In genomic region chr10:86972503-86972826, GRCm38 (mm10) we compare ENCODE assay signal across 7 mouse cellular contexts. TPM values are rescaled to one million over a fixed set of nuclear protein-coding genes. Genes with fewer than 3 reads are reported as not detected.
DNase-seq lines count a peak whose midpoint lies in the region; ATAC-seq and TF ChIP-seq lines count a peak whose summit lies in the region.

No protein-coding gene starts in this region.

- no peak overlapping the region for H3K27ac ChIP-seq in lung, embryonic 16.5 days (ENCODE audit: low read length)
- no peak overlapping the region for H3K27ac ChIP-seq in forebrain, embryonic 14.5 days (ENCODE audit: low read depth, low read length)
- H3K27ac ChIP-seq in limb, embryonic 10.5 days: no peak overlapping the region
- H3K27ac ChIP-seq in neural tube, embryonic 15.5 days (replicated peaks): no peak overlapping the region
- no peak overlapping the region for H3K27ac ChIP-seq in left cerebral cortex, adult 2 months

- no peak overlapping the region for H3K4me3 ChIP-seq in lung, embryonic 16.5 days (ENCODE audit: low read length)
- H3K4me3 ChIP-seq in lung, adult 2 months (replicated peaks; ENCODE audit: extremely low read depth, low read depth, low read length): no peak overlapping the region
- H3K4me3 ChIP-seq in forebrain, embryonic 14.5 days (ENCODE audit: low read depth, low read length): no peak overlapping the region
- H3K4me3 ChIP-seq in limb, embryonic 10.5 days: 0 out of 2 replicates have a peak overlapping the region, but pooled peaks have one; percentile 26
- H3K4me3 ChIP-seq in neural tube, embryonic 15.5 days (replicated peaks): peak overlapping the region; percentile 29; the same call in 1 of the 2 replicates
- H3K4me3 ChIP-seq in left cerebral cortex, adult 2 months: no peak overlapping the region; the same call in 1 of the 2 replicates

- no peak overlapping the region for H3K9ac ChIP-seq in lung, embryonic 16.5 days (ENCODE audit: low read length)
- peak overlapping the region; percentile 29 for H3K9ac ChIP-seq in forebrain, embryonic 14.5 days (ENCODE audit: low read length)
- H3K9ac ChIP-seq in neural tube, embryonic 15.5 days (replicated peaks): no peak overlapping the region

- no peaks in the 10 kb centered on the region for H3K27me3 ChIP-seq in lung, embryonic 16.5 days (ENCODE audit: control insufficient read depth, insufficient read depth, low read depth, low read length)
- H3K27me3 ChIP-seq in forebrain, embryonic 14.5 days (replicated peaks; ENCODE audit: control insufficient read depth, insufficient read depth, low read length): no peaks in the 10 kb centered on the region
- H3K27me3 ChIP-seq in limb, embryonic 10.5 days (ENCODE audit: low read depth, poor library complexity, severe bottlenecking): no peaks in the 10 kb centered on the region
- H3K27me3 ChIP-seq in neural tube, embryonic 15.5 days (replicated peaks): no peaks in the 10 kb centered on the region

- TF ChIP-seq CTCF in lung, adult 2 months (IDR thresholded peaks at IDR 0.05; ENCODE audit: insufficient read depth, low read length): no peak
- no peak for TF ChIP-seq CTCF in left cerebral cortex, adult 2 months (IDR thresholded peaks at IDR 0.05)

- no peaks in the 10 kb centered on the region for H3K36me3 ChIP-seq in lung, embryonic 16.5 days (ENCODE audit: control insufficient read depth, insufficient read depth, low read length)
- H3K36me3 ChIP-seq in forebrain, embryonic 14.5 days (ENCODE audit: control insufficient read depth, insufficient read depth, low read length): no peaks in the 10 kb centered on the region
- no peaks in the 10 kb centered on the region for H3K36me3 ChIP-seq in limb, embryonic 10.5 days
- H3K36me3 ChIP-seq in neural tube, embryonic 15.5 days: no peaks in the 10 kb centered on the region

- no peak for TF ChIP-seq POLR2A in lung, adult 2 months (IDR thresholded peaks at IDR 0.05; ENCODE audit: borderline replicate concordance, extremely low read depth, low read depth, low read length)

- H3K4me1 ChIP-seq in lung, embryonic 16.5 days (replicated peaks; ENCODE audit: control insufficient read depth, insufficient read depth, low read length): peaks cover 6% of the 10 kb centered on the region; the same call in 1 of the 2 replicates
- no peaks in the 10 kb centered on the region for H3K4me1 ChIP-seq in lung, adult 2 months (ENCODE audit: control insufficient read depth, insufficient read depth, low read length)
- H3K4me1 ChIP-seq in forebrain, embryonic 14.5 days (ENCODE audit: control insufficient read depth, insufficient read depth, low read length): 0 out of 2 replicates have a peak, but pooled peaks cover 4% of the 10 kb centered on the region
- 0 out of 2 replicates have a peak, but pooled peaks cover 6% of the 10 kb centered on the region for H3K4me1 ChIP-seq in limb, embryonic 10.5 days
- H3K4me1 ChIP-seq in neural tube, embryonic 15.5 days: peaks cover 11% of the 10 kb centered on the region

- H3K4me2 ChIP-seq in lung, embryonic 16.5 days (ENCODE audit: low read depth, low read length): peak overlapping the region; percentile 38; the same call in 1 of the 2 replicates
- peak overlapping the region; percentile 43 for H3K4me2 ChIP-seq in forebrain, embryonic 14.5 days (ENCODE audit: low read length)
- peak overlapping the region; percentile 54 for H3K4me2 ChIP-seq in neural tube, embryonic 15.5 days

- H3K9me3 ChIP-seq in lung, embryonic 16.5 days (ENCODE audit: control insufficient read depth, low read length): no peaks in the 10 kb centered on the region
- no peaks in the 10 kb centered on the region for H3K9me3 ChIP-seq in forebrain, embryonic 14.5 days (replicated peaks; ENCODE audit: control insufficient read depth, low read length)
- H3K9me3 ChIP-seq in limb, embryonic 10.5 days (replicated peaks): no peaks in the 10 kb centered on the region
- no peaks in the 10 kb centered on the region for H3K9me3 ChIP-seq in neural tube, embryonic 15.5 days (replicated peaks)

- WGBS in lung, embryonic 16.5 days: 22% methylated on average over 7 of the region's 7 CpGs
- 39% methylated on average over 7 of the region's 7 CpGs for WGBS in lung, adult 2 months
- 23% methylated on average over 7 of the region's 7 CpGs for WGBS in forebrain, embryonic 14.5 days
- WGBS in limb, embryonic 10.5 days: 53% methylated on average over 7 of the region's 7 CpGs
- 19% methylated on average over 7 of the region's 7 CpGs for WGBS in neural tube, embryonic 15.5 days

- DNase-seq in lung, adult 2 months: no peak
- DNase-seq in forebrain, embryonic 14.5 days (ENCODE audit: low spot score): no peak
- no peak for DNase-seq in limb, embryonic 10.5 days (ENCODE audit: low spot score)
- DNase-seq in urinary bladder, postnatal 10 days (ENCODE audit: low spot score): no peak
- no peak for DNase-seq in left cerebral cortex, adult 2 months (ENCODE audit: extremely low spot score in 1 of 2, low spot score in 2 of 2)

- intact Hi-C loops in left cerebral cortex, adult 2 months (cut with DNase I): loop anchor here (1.0 to 10.0 kb wide), 4 partner anchors 48 to 530 kb away; partner anchors contain the start of gene Nt5dc3

- ATAC-seq in lung, embryonic 16.5 days (ENCODE audit: low read depth): 0 out of 2 replicates have a peak, but pooled peaks have one; percentile 41
- peak; percentile 49; the same call in 1 of the 2 replicates for ATAC-seq in forebrain, embryonic 14.5 days
- peak; percentile 82 for ATAC-seq in neural tube, embryonic 15.5 days (ENCODE audit: low FRiP score)

RNA-seq across cellular contexts. Expression of gene Stab2, which starts 35.4 kb away (rescaled TPM):
- polyA plus RNA-seq in lung, embryonic 16.5 days (2015; fragmentation: Nextera tagmentation; extraction: Ambion mirVana): 6.8 and 9.8 TPM in 2 replicates
- 0.88 and 0.93 TPM in 2 replicates for polyA plus RNA-seq in lung, adult 2 months (2012; rRNA removed)
- 0.25 and 0.32 TPM in 2 replicates for polyA plus RNA-seq in forebrain, embryonic 14.5 days (2014; fragmentation: Nextera tagmentation; extraction: Ambion mirVana)
- polyA plus RNA-seq in limb, embryonic 10.5 days (2016; fragmentation: Nextera tagmentation; extraction: Ambion mirVana): 0.31 and 0.56 TPM in 2 replicates
- polyA plus RNA-seq in neural tube, embryonic 15.5 days (2015; fragmentation: Nextera tagmentation; extraction: Ambion mirVana): 0.09 and 0.33 TPM in 2 replicates
- under 1 TPM; 0.18 to 0.23 TPM for total RNA-seq in left cerebral cortex, adult 2 months (2021)

Comparison
In these comparisons a context has a peak if more than half of its experiments do, and no peak if none do; other contexts are left out.
1. H3K4me3 ChIP-seq: peak in limb, embryonic 10.5 days (single experiment) and neural tube, embryonic 15.5 days (single experiment); none in lung, embryonic 16.5 days (single experiment), lung, adult 2 months (single experiment), forebrain, embryonic 14.5 days (single experiment) and left cerebral cortex, adult 2 months (single experiment).
2. Peak in every context shown above with its lines, with median percentiles within 50 percentile points of each other: ATAC-seq and H3K4me2 ChIP-seq.